Mouse (Mus musculus): ENCODE measurements around the gene Fkrp. TPM values are rescaled to one million over a fixed set of nuclear protein-coding genes. Genes with fewer than 3 reads are reported as not detected.

The Fkrp gene
- total and polyA plus RNA-seq, 3 experiments, result 16.5 to 23.4 (median 20.3) TPM

DNA sequence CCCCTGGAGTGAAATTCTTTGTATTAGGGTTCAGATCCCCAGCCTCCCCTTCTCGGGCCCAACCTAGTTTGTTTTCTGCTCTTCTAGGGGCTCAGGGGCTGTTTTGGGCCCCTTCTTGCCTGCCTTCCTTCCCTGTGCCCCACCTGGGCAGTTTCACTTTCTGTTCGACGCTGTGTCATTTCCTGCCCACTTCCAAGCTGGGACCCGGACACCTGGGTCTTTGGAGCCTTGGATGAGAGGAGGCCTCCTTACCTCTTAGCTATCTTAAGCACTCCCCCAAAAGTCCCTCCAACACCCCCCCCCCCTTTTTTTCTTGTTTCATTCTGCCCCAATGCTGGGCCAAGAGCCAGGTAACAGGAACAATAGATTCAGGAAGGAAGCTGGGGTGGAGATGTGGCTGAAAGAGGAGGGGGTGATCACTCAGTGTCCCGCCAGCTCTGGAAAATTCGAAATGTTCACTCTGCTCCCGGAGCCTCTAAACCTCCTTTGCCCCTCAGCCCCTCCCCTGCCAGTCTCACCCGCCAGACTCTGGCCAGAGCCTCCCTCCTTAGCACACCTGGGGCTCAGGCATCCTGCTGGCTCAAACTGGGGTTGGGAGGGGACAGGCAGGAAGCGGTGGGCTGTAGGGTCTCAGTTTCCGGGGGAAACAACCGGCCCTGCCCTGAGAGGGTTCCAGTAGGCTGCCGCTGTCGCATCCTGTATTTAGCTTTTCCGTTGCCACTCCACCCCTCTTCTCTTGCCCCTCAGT lies 28.7 kb upstream of the Fkrp start (continued):
- TF ChIP-seq E2F4 (IDR thresholded peaks at IDR 0.05; ENCODE audit: insufficient replicate concordance, low read depth, low read length) (no peak), MEF2A (IDR thresholded peaks at IDR 0.05; ENCODE audit: borderline replicate concordance, low read depth, low read length) (no peak; the same call in 1 of the 2 replicates), MXI1 (IDR thresholded peaks at IDR 0.05; ENCODE audit: low read depth, low read length) (no peak), MAFK (IDR thresholded peaks at IDR 0.05; ENCODE audit: insufficient replicate concordance, low read length) (no peak), UBTF (IDR thresholded peaks at IDR 0.05; ENCODE audit: low read depth, low read length) (no peak), POLR2A (IDR thresholded peaks at IDR 0.05; ENCODE audit: low read depth, low read length) (no peak; the same call in 1 of the 2 replicates), ZNF384 (IDR thresholded peaks at IDR 0.05; ENCODE audit: low read depth, low read length) (no peak), JUND (conservative IDR thresholded peaks at IDR 0.05; ENCODE audit: low read depth, low read length) (no peak), ETS1 (conservative IDR thresholded peaks at IDR 0.05; ENCODE audit: low read depth, low read length) (peak; percentile 31), POLR2AphosphoS2 (IDR thresholded peaks at IDR 0.05; ENCODE audit: low read depth, low read length) (no peak), EP300 (IDR thresholded peaks at IDR 0.05; ENCODE audit: low read length) (no peak; the same call in 1 of the 2 replicates), BHLHE40 (IDR thresholded peaks at IDR 0.05; ENCODE audit: low read depth, low read length) (no peak), ZC3H11A (IDR thresholded peaks at IDR 0.05; ENCODE audit: low read depth, low read length) (no peak), MAX (IDR thresholded peaks at IDR 0.05; ENCODE audit: low read length) (0 out of 2 replicates have a peak, but pooled peaks have one; percentile 32), SIN3A (IDR thresholded peaks at IDR 0.05; ENCODE audit: low read length) (peak; percentile 70), TCF12 (IDR thresholded peaks at IDR 0.05; ENCODE audit: low read depth, low read length) (peak; percentile 54; the same call in 1 of the 2 replicates), USF2 (conservative IDR thresholded peaks at IDR 0.05; ENCODE audit: low read depth, low read length) (no peak), PAX5 (IDR thresholded peaks at IDR 0.05; ENCODE audit: low read length) (no peak), KAT2A (IDR thresholded peaks at IDR 0.05; ENCODE audit: insufficient replicate concordance, low read length) (no peak)

DNA sequence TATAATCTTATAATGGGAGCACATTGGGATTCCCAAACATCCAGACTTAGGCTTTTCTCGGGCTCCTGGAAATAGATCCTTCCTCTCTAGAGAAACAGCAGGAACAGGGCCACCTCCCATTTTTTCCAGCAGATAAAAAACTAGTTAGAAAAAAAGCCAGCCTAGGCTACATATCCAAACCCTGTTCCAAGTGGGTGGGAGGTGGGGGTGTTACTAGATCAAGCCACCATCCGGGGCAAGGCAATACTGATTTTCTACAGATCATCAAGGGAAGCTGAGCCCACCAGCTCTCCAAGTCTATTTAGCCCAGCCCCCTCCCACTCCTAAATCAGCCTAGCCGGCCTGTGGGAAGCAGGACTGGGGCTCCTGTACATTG lies 28.2 kb upstream of the Fkrp start:
- peaks cover 20 to 44% of the 10 kb centered on the region in 2 experiments for H3K4me1 ChIP-seq (ENCODE audit: control insufficient read depth in 1 of 2, insufficient read depth in 2 of 2)
- H3K79me2 ChIP-seq (replicated peaks; ENCODE audit: control insufficient read depth, extremely low read depth, insufficient read depth, poor library complexity, severe bottlenecking), result peaks cover 24% of the 10 kb centered on the region
- H3K9ac ChIP-seq (ENCODE audit: insufficient read depth, low read depth), result peak overlapping the region; percentile 93
- H3K4me3 ChIP-seq (replicated peaks in 1 of 3; ENCODE audit: low read depth in 2 of 3, low read length in 2 of 3, poor library complexity in 1 of 3), result peak overlapping the region; percentile 71 to 97 (median 82)
- H3K27me3 ChIP-seq (replicated peaks), result no peaks in the 10 kb centered on the region
- no peaks in the 10 kb centered on the region for H3K9me3 ChIP-seq (replicated peaks; ENCODE audit: low read length)
- peak overlapping the region; percentile 88 for H3K4me2 ChIP-seq (ENCODE audit: insufficient read depth, low read depth, poor library complexity, severe bottlenecking)
- dilution Hi-C loops (cut with MboI; ENCODE audit: extremely low pct_ligation_motif_present, extremely low pct_unique_long_range_greater_than_20kb, low sequenced_read_pairs) (no loop called here), in situ Hi-C loops (cut with MboI; ENCODE audit: low pct_ligation_motif_present, low pct_unique_long_range_greater_than_20kb, low sequenced_read_pairs) (no loop called here)
- peak overlapping the region; percentile 51; the same call in 1 of the 2 replicates for H3K27ac ChIP-seq (ENCODE audit: insufficient read depth, low read depth)
- H3K36me3 ChIP-seq (replicated peaks in 1 of 2; ENCODE audit: control insufficient read depth in 1 of 2, insufficient read depth in 1 of 2, low read length in 1 of 2), result peaks cover 32 to 52% of the 10 kb centered on the region in 2 experiments
- no peak for TF ChIP-seq JUND (conservative IDR thresholded peaks at IDR 0.05; ENCODE audit: low read depth, low read length)
- no peak for DNase-seq (ENCODE audit: extremely low read depth)
